Mouse (Mus musculus) embryonic facial prominence, embryonic 14.5 days (tissue): Measurements from ENCODE around the gene H2afj. TPM values are rescaled to one million over a fixed set of nuclear protein-coding genes. Genes with fewer than 3 reads are reported as not detected.

ENCODE experiments used
- ATAC-seq: fragments of 200-750 bp; cut with Nextera tagmentation; 2 replicates; pipeline ENCODE4 v1.8.0; 2017; ENCODE audit warnings: low read depth, moderate number of reproducible peaks, moderate TSS enrichment
- DNase-seq: peaks from one replicate; pipeline ENCODE4 v3.0.0-alpha.2; 2015; ENCODE audit warnings: low spot score
- H3K27ac ChIP-seq: fragments of 300-500 bp; sonication (generic); replicated peaks from 2 replicates; pipeline ENCODE4 v1.5.1; 2014; ENCODE audit warnings: low read depth, mild to moderate bottlenecking, low read length, moderate library complexity
- H3K27me3 ChIP-seq: fragments of 300-500 bp; sonication (generic); replicated peaks from 2 replicates; pipeline ENCODE4 v1.6.1; 2014; ENCODE audit warnings: low read length; ENCODE audit not compliant: control insufficient read depth, insufficient read depth
- H3K36me3 ChIP-seq: fragments of 300-500 bp; sonication (generic); 2 replicates; pipeline ENCODE4 v1.6.1; 2014; ENCODE audit warnings: low read length, mixed read lengths; ENCODE audit not compliant: control insufficient read depth, insufficient read depth
- H3K4me1 ChIP-seq: fragments of 300-500 bp; sonication (generic); 2 replicates; pipeline ENCODE4 v1.6.1; 2014; ENCODE audit warnings: antibody characterized with exemption, low read length; ENCODE audit not compliant: control insufficient read depth, insufficient read depth
- H3K4me2 ChIP-seq: fragments of 300-500 bp; sonication (generic); 2 replicates; pipeline ENCODE4 v1.6.1; 2014; ENCODE audit warnings: low read depth, mild to moderate bottlenecking, low read length, moderate library complexity, mixed read lengths
- H3K4me3 ChIP-seq: fragments of 300-500 bp; sonication (generic); 2 replicates; pipeline ENCODE4 v1.5.1; 2014; ENCODE audit warnings: low read depth, mild to moderate bottlenecking, low read length
- H3K9ac ChIP-seq: fragments of 300-500 bp; sonication (generic); 2 replicates; pipeline ENCODE4 v1.6.1; 2014; ENCODE audit warnings: low read depth, mild to moderate bottlenecking, low read length, moderate library complexity, mixed read lengths
- H3K9me3 ChIP-seq: fragments of 300-500 bp; sonication (generic); 2 replicates; pipeline ENCODE4 v1.6.1; 2016; ENCODE audit warnings: low read length; ENCODE audit not compliant: control insufficient read depth
- WGBS: fragments of 180-500 bp; shearing (Covaris S2); extraction: QIAGEN DNeasy Blood & Tissue Kit; methylation state at CpG from one replicate; pipeline ENCODE4 v1.1.7; 2014; 5-methylcytosine and 5-hydroxymethylcytosine counted together
- polyA plus RNA-seq: library from polyadenylated mRNA; unstranded; fragments of >200 nt; fragmentation: Nextera tagmentation; extraction: Ambion mirVana; gene quantifications from 2 replicates; pipeline ENCODE4 v1.2.1, GENCODE M21; 2014

H2afj gene
- polyA plus RNA-seq, 1 experiment from 2014 or later, result 98.2 TPM

GRCm38 (mm10) chr6:136827516-136827880 is 19.5 kb downstream of the H2afj start, which contains the start of gene BC049715:
TSS of gene BC049715 (plus strand) at chr6:136827626.
- peak within 1 kb of the TSS; percentile 87 for H3K27ac ChIP-seq
- DNase-seq (no peak), ATAC-seq (no peak)
- peak within 1 kb of the TSS; percentile 87 for H3K4me2 ChIP-seq
- WGBS, result under 1% methylated on average over 32 of the region's 34 CpGs
- H3K36me3 ChIP-seq, result peaks cover 28% of the 10 kb centered on the region
- H3K4me3 ChIP-seq, result peak within 1 kb of the TSS; percentile 100
- H3K4me1 ChIP-seq, result peaks cover 7% of the 10 kb centered on the region
- H3K9ac ChIP-seq, result peak within 1 kb of the TSS; percentile 100
- no peaks in the 10 kb centered on the region for H3K9me3 ChIP-seq
- H3K27me3 ChIP-seq, result no peaks in the 10 kb centered on the region; the same call in 1 of the 2 replicates

GRCm38 (mm10) chr6:136827881-136828561 is 20.0 kb downstream of the H2afj start, which contains the start of gene Wbp11:
TSS of gene Wbp11 (minus strand) at chr6:136828233.
- Histone ChIP-seq H3K27ac (peak within 1 kb of the TSS; percentile 87), H3K9me3 (no peaks in the 10 kb centered on the region), H3K4me1 (peaks cover 7% of the 10 kb centered on the region), H3K36me3 (peaks cover 23% of the 10 kb centered on the region), H3K4me3 (peak within 1 kb of the TSS; percentile 100), H3K4me2 (peak within 1 kb of the TSS; percentile 87), H3K27me3 (no peaks in the 10 kb centered on the region; the same call in 1 of the 2 replicates), H3K9ac (peak within 1 kb of the TSS; percentile 100)
- 0% methylated on average over 29 of the region's 45 CpGs for WGBS
- DNase-seq (peak; percentile 99), ATAC-seq (peak; percentile 100)

GRCm38 (mm10) chr6:136828681-136829080 is 20.6 kb downstream of the H2afj start:
- DNase-seq, result no peak
- ATAC-seq, result no peak
- Histone ChIP-seq H3K9me3 (no peaks in the 10 kb centered on the region), H3K4me2 (peak overlapping the region; percentile 54), H3K9ac (peak overlapping the region; percentile 62), H3K27me3 (no peaks in the 10 kb centered on the region; the same call in 1 of the 2 replicates), H3K36me3 (peaks cover 20% of the 10 kb centered on the region), H3K4me1 (peaks cover 7% of the 10 kb centered on the region), H3K4me3 (peak overlapping the region; percentile 100), H3K27ac (peak overlapping the region; percentile 81)
- WGBS, result 32% methylated on average over 4 of the region's 4 CpGs

GRCm38 (mm10) chr6:136831712-136832111 is 23.7 kb downstream of the H2afj start:
- no peaks in the 10 kb centered on the region; the same call in 1 of the 2 replicates for H3K27me3 ChIP-seq
- H3K4me3 ChIP-seq, result no peak overlapping the region
- DNase-seq, result no peak
- H3K4me1 ChIP-seq, result peaks cover 4% of the 10 kb centered on the region
- H3K36me3 ChIP-seq, result no peaks in the 10 kb centered on the region
- WGBS, result 66% methylated on average over 5 of the region's 5 CpGs
- no peak for ATAC-seq
- no peak overlapping the region for H3K27ac ChIP-seq
- no peaks in the 10 kb centered on the region for H3K9me3 ChIP-seq
- no peak overlapping the region for H3K9ac ChIP-seq
- no peak overlapping the region for H3K4me2 ChIP-seq

GRCm38 (mm10) chr6:136835352-136835751 is 27.3 kb downstream of the H2afj start, which contains the start of gene Smco3:
TSS of gene Smco3 (minus strand) at chr6:136835452.
- 24% methylated on average over 4 of the region's 4 CpGs for WGBS

GRCm38 (mm10) chr6:136837323-136837722 is 29.3 kb downstream of the H2afj start:
- ATAC-seq, result no peak
- 75% methylated on average over 3 of the region's 3 CpGs for WGBS

More at GRCm38 (mm10) chr6:136835352-136835751, 27.3 kb downstream of the H2afj start, which contains the start of gene Smco3:
- Histone ChIP-seq H3K36me3 (no peaks in the 10 kb centered on the region), H3K27ac (no peak within 1 kb of the TSS), H3K4me1 (no peaks in the 10 kb centered on the region), H3K9ac (no peak within 1 kb of the TSS), H3K9me3 (no peaks in the 10 kb centered on the region), H3K4me2 (peak within 1 kb of the TSS; percentile 35; the same call in 1 of the 2 replicates), H3K27me3 (no peaks in the 10 kb centered on the region; the same call in 1 of the 2 replicates), H3K4me3 (peak within 1 kb of the TSS; percentile 21; the same call in 1 of the 2 replicates)
- ATAC-seq (no peak), DNase-seq (no peak)

GRCm38 (mm10) chr6:136844903-136845302 is 36.9 kb downstream of the H2afj start:
- Histone ChIP-seq H3K9ac (no peak overlapping the region), H3K4me3 (no peak overlapping the region), H3K27me3 (no peaks in the 10 kb centered on the region), H3K4me1 (no peaks in the 10 kb centered on the region; the same call in 1 of the 2 replicates), H3K36me3 (no peaks in the 10 kb centered on the region), H3K4me2 (no peak overlapping the region), H3K9me3 (no peaks in the 10 kb centered on the region), H3K27ac (no peak overlapping the region)
- DNase-seq (no peak), ATAC-seq (no peak)
- 44% methylated on average over 2 of the region's 2 CpGs for WGBS

More at GRCm38 (mm10) chr6:136837323-136837722, 29.3 kb downstream of the H2afj start:
- Histone ChIP-seq H3K4me1 (no peaks in the 10 kb centered on the region), H3K27ac (no peak overlapping the region), H3K36me3 (no peaks in the 10 kb centered on the region), H3K9me3 (no peaks in the 10 kb centered on the region), H3K4me2 (no peak overlapping the region), H3K27me3 (no peaks in the 10 kb centered on the region), H3K4me3 (no peak overlapping the region), H3K9ac (no peak overlapping the region)
- no peak for DNase-seq

- ATAC-seq, result no peak
- no peak for DNase-seq
- H3K27me3 ChIP-seq, result no peaks in the 10 kb centered on the region
- no peak overlapping the region for H3K4me2 ChIP-seq
- no peaks in the 10 kb centered on the region for H3K9me3 ChIP-seq
- no peaks in the 10 kb centered on the region for H3K36me3 ChIP-seq
- H3K27ac ChIP-seq, result no peak overlapping the region
- no peak overlapping the region for H3K9ac ChIP-seq
- 64% methylated on average over 5 of the region's 5 CpGs for WGBS
- no peaks in the 10 kb centered on the region; the same call in 1 of the 2 replicates for H3K4me1 ChIP-seq
- no peak overlapping the region for H3K4me3 ChIP-seq
Measured at GRCm38 (mm10) chr6:136845706-136846480, 37.8 kb downstream of the H2afj start.
